7 mouse cellular contexts compared by ENCODE assay signal in the genomic region with DNA sequence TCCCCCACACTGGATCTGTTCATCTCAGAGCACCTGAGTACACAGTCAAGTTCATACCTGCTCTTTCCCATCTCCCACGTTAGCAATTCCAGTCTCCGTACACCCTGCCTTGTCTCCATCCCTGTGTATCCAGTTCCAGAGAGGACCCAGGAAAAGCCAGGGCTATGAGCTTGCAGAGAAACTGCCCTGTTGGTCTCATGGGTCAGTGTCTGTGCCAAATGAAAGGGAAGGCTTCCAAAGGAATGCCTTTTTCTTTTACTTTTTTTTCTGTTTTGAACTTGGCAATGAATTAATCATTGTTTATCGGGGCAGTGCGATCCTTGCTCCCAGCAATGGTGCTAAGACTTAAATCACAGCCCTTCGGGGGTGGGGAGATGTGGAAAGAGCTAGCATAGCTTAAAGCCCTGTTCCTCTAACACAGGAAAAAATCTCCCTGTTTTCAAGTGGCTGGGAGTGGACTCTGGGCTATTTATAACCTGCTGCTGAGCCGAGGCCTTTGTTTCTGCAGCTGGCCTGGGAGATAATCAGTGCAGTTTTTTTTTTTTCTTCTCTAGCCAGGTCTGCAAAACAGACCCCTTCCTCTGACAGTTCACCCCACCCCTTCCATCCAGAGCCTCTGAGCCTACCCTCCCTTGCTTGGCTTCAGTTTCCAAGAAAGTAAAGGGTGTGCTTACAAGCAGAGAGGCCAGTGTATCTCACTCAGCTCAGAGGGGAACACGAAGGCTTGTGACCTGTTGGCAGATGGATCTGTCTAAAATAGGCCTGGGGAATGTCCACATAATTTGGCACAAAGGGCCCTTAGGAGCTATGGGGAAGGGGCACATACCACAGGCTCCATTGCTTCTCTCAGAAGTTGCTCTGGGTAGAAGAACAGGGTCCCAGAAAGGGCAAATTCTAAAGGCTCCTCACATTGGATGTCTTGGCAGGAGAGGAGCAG.
A peak's percentile ranks its signal among the peaks of the same experiment; 100 is the strongest.
DNase-seq lines count a peak whose midpoint lies in the region; ATAC-seq lines count a peak whose summit lies in the region.

No protein-coding gene starts in this region.

- peak overlapping the region; percentile 58 for H3K4me2 ChIP-seq in heart, embryonic 11.5 days
- H3K4me2 ChIP-seq in kidney, embryonic 14.5 days (replicated peaks; ENCODE audit: low read depth, low read length), result peak overlapping the region; percentile 8; the same call in 1 of the 2 replicates
- peak overlapping the region; percentile 3; the same call in 1 of the 2 replicates for H3K4me2 ChIP-seq in stomach, embryonic 14.5 days (replicated peaks; ENCODE audit: low read depth, low read length)

- WGBS in heart, embryonic 11.5 days (ENCODE audit: insufficient replicate concordance), result 10% methylated on average over 7 of the region's 7 CpGs
- 7% methylated on average over 7 of the region's 7 CpGs for WGBS in kidney, embryonic 14.5 days
- 4% methylated on average over 7 of the region's 7 CpGs for WGBS in stomach, embryonic 14.5 days

- H3K27me3 ChIP-seq in heart, embryonic 11.5 days (ENCODE audit: control insufficient read depth, insufficient read depth, low read length), result no peaks in the 10 kb centered on the region
- H3K27me3 ChIP-seq in kidney, embryonic 14.5 days (ENCODE audit: control insufficient read depth, insufficient read depth, low read length), result no peaks in the 10 kb centered on the region
- no peaks in the 10 kb centered on the region for H3K27me3 ChIP-seq in stomach, embryonic 14.5 days (ENCODE audit: control insufficient read depth, insufficient read depth, low read length)

- DNase-seq in adrenal gland, adult (ENCODE audit: inconsistent age in 2 of 2, low spot score in 1 of 2), result peak; percentile 61 to 89
- DNase-seq in embryo, embryonic 11 days, result peak; percentile 76
- peak; percentile 87 for DNase-seq in lung, postnatal 10 days
- no peak for DNase-seq in cerebellum, postnatal 4 days (ENCODE audit: low spot score in 2 of 2)

- H3K9me3 ChIP-seq in heart, embryonic 11.5 days (replicated peaks; ENCODE audit: control insufficient read depth, low read length), result no peaks in the 10 kb centered on the region
- no peaks in the 10 kb centered on the region for H3K9me3 ChIP-seq in kidney, embryonic 14.5 days (ENCODE audit: control insufficient read depth, low read length)
- no peaks in the 10 kb centered on the region for H3K9me3 ChIP-seq in stomach, embryonic 14.5 days (ENCODE audit: control insufficient read depth, low read depth, low read length)

- peak; percentile 89 for ATAC-seq in heart, embryonic 11.5 days (replicated peaks; ENCODE audit: insufficient number of reproducible peaks, low FRiP score, low TSS enrichment)
- ATAC-seq in kidney, embryonic 14.5 days (ENCODE audit: low FRiP score, low TSS enrichment), result peak; percentile 87
- peak; percentile 85 for ATAC-seq in stomach, embryonic 14.5 days (ENCODE audit: insufficient number of reproducible peaks, insufficient read depth, low FRiP score, low read depth)

- 0 out of 2 replicates have a peak overlapping the region, but pooled peaks have one; percentile 11 for H3K4me3 ChIP-seq in heart, embryonic 11.5 days (ENCODE audit: low read depth, low read length)
- no peak overlapping the region for H3K4me3 ChIP-seq in kidney, embryonic 14.5 days (ENCODE audit: low read length)
- no peak overlapping the region for H3K4me3 ChIP-seq in stomach, embryonic 14.5 days (ENCODE audit: low read depth, low read length)

- no peaks in the 10 kb centered on the region for H3K36me3 ChIP-seq in heart, embryonic 11.5 days (ENCODE audit: control insufficient read depth, insufficient read depth, low read length)
- H3K36me3 ChIP-seq in kidney, embryonic 14.5 days (ENCODE audit: control insufficient read depth, insufficient read depth, low read length), result no peaks in the 10 kb centered on the region
- no peaks in the 10 kb centered on the region for H3K36me3 ChIP-seq in stomach, embryonic 14.5 days (ENCODE audit: control insufficient read depth, insufficient read depth, low read length)

- H3K4me1 ChIP-seq in heart, embryonic 11.5 days (ENCODE audit: control insufficient read depth, insufficient read depth, low read length), result peaks cover 64% of the 10 kb centered on the region
- H3K4me1 ChIP-seq in kidney, embryonic 14.5 days (ENCODE audit: control insufficient read depth, insufficient read depth, low read length), result peaks cover 19% of the 10 kb centered on the region
- H3K4me1 ChIP-seq in stomach, embryonic 14.5 days (ENCODE audit: control insufficient read depth, insufficient read depth, low read length), result peaks cover 22% of the 10 kb centered on the region

- H3K27ac ChIP-seq in heart, embryonic 11.5 days (ENCODE audit: low read depth, low read length), result peak overlapping the region; percentile 98
- peak overlapping the region; percentile 86 for H3K27ac ChIP-seq in kidney, embryonic 14.5 days (ENCODE audit: low read depth, low read length)
- H3K27ac ChIP-seq in stomach, embryonic 14.5 days (ENCODE audit: low read length), result peak overlapping the region; percentile 89

- peak overlapping the region; percentile 66 for H3K9ac ChIP-seq in heart, embryonic 11.5 days (ENCODE audit: low read depth, low read length)
- H3K9ac ChIP-seq in kidney, embryonic 14.5 days (ENCODE audit: low read depth, low read length), result peak overlapping the region; percentile 24
- no peak overlapping the region for H3K9ac ChIP-seq in stomach, embryonic 14.5 days (replicated peaks; ENCODE audit: low read depth, low read length)

Comparison
In these comparisons a context has a peak if more than half of its experiments do, and no peak if none do; other contexts are left out.
1. DNase-seq: peak in adrenal gland, adult (2 of 2), embryo, embryonic 11 days (single experiment) and lung, postnatal 10 days (single experiment); none in cerebellum, postnatal 4 days (0 of 2).
2. H3K4me2 ChIP-seq: peak in every context shown above with its lines; median percentile 58 in heart, embryonic 11.5 days; 8 in kidney, embryonic 14.5 days; 3 in stomach, embryonic 14.5 days.
3. Peak in every context shown above with its lines, with median percentiles within 50 percentile points of each other: ATAC-seq and H3K27ac ChIP-seq.